Mouse (Mus musculus) layer of hippocampus, postnatal 36 days (tissue): ENCODE data around the gene Slc35c2. TPM values are rescaled to one million over a fixed set of nuclear protein-coding genes. Genes with fewer than 3 reads are reported as not detected.

Source experiments
- DNase-seq, 2 experiments: peaks; one replicate each; pipeline ENCODE4 v3.0.0; 2022
- total RNA-seq, 2 experiments: library from RNA; stranded (reverse); gene quantifications; 2 replicates each; pipeline ENCODE4 v1.2.3; 2021

Gene Slc35c2
- 10 to 100 TPM; 94.0 to 98.4 TPM for total RNA-seq

DNA sequence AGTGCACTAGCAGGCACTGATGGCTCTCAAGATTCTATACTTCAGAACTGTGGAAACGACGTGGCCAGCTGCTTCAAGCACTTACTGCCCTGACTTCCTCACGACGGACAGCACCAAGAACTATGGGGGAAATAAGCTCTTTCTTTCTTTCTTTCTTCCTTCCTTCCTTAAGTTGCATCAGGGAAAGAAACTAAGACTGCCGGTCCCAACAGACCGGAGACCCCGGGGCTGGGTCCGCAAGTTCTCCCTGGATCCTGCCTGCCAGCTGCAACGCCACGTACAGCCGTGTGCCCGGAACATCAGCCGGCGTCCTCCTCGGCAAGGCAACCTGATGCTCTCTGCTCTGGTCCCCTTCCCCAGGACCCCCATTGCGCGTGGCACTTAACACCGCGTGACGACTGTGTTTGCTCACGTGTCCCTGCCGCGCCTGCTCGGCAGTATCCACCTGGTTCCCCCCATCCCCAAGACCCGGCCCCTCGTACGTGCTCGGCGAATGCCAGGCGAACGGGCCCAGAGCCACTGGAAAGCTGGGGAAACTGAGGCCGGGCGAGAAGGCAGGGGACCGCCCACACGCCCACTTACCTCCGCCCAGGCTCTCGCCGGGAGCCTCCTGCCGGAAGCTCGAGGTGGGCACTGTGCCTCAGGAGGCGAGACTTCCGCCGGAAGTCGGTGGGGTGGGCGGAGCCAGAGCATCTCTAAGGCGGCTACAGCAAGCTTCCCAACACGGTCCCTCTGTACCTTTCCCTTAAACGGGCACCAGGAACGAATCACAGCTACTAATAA, at the start of gene Slc35c2:
Gene Slc35c2, minus strand, starts transcription at position 668 of the 783 bp plus-strand sequence.
- DNase-seq, result peak; percentile 95 to 97

- no peak for DNase-seq
Measured at GRCm38 (mm10) chr2:165337191-165337590, 49.5 kb upstream of the Slc35c2 start.

DNA sequence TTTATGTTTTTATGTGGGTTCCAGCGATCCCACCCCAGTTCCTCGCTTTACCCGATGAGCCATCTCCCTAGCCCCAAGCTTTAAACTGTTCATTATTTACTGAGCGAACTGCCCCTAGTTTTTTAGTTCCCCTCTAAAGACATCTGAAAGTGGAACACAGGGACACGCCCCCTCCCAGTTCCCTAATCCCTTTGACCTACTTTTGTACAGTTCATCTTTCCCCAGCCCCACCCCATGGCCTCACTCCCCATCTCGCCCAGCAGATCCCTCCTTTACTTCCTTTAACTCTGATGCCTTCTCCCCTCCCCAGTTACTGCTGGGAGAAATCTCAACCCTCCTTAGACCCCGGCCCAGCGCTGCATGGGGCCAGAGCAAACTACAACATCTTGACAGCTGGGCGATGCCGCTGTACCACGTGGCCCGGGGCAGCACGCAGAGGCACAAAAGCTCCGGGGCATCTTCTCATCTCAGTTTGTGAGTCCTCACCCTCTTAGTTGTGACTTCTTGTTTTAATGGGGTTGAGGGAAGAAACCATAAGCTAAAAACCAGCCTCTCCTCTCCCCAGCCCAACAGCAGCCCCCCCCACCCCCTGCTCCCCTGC, 45.0 kb upstream of the Slc35c2 start:
- DNase-seq, result no peak

GRCm38 (mm10) chr2:165329703-165330102, 42.0 kb upstream of the Slc35c2 start:
- no peak for DNase-seq

GRCm38 (mm10) chr2:165328746-165329145, 41.1 kb upstream of the Slc35c2 start:
- DNase-seq, result no peak

DNA sequence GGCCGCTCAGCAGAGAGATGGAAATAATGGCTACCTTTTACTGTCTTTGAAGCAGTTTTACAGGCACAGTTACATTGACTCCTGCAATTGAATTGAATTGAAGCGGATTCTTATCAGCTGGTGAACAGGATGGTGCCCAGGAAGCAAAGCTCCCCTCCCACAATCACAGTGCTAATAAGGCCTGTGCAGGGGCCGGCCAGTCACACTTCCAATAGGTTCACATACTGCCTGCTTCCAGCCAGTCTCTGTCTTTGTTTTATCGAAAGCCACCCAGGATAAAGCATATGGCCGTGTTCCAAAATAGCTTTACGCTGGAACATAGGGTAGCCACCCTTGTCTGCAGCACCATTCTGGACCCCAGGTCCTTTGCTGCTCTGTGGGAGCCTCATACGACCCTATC, 39.7 kb upstream of the Slc35c2 start:
- DNase-seq, result no peak

DNA sequence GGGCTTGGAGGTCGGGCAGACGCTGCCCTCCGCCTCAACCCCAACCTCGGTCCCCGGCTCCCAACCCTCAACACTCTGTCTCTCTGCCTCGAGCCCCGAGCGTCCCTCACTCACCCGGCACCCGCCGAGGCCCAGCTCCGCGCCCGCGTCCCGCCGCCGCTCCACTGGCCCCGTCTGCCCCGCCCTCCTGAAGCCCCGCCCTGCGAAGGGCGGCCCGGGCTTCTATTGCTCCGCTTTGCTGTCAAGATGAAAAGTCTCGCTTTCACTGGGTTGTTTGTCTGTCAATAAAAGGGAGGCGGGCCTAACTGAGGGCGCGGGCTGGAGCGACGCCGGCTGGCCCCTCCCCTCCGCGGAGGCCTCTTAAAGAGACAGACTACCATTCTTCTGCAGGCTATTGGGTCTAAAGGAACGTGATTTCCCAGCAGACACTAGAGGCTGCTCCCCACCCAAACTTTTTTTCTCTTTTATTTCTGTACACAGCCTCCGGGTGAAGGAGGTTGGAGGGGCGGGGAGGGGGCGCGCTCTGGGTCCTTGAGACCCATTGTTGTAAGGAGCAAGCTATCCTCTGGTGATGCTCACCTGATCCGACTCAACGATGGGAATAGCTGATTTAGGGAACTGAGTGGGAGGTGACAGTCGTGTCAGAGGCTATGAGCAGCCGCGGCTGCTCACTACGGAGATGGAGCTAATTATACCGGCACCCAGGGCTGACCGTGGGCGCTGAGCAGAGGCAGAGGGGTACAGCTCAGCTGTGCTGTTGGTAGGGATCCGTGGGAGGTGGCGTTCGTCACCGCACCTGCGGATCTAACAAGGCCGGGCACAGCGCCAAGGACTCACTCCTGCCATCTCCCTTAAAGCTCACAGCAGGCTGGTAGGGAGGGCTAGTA, 38.9 kb upstream of the Slc35c2 start, which contains the start of gene Elmo2:
Gene Elmo2, minus strand, starts transcription at position 176 of the 887 bp plus-strand sequence.
- DNase-seq, result peak; percentile 98

DNA sequence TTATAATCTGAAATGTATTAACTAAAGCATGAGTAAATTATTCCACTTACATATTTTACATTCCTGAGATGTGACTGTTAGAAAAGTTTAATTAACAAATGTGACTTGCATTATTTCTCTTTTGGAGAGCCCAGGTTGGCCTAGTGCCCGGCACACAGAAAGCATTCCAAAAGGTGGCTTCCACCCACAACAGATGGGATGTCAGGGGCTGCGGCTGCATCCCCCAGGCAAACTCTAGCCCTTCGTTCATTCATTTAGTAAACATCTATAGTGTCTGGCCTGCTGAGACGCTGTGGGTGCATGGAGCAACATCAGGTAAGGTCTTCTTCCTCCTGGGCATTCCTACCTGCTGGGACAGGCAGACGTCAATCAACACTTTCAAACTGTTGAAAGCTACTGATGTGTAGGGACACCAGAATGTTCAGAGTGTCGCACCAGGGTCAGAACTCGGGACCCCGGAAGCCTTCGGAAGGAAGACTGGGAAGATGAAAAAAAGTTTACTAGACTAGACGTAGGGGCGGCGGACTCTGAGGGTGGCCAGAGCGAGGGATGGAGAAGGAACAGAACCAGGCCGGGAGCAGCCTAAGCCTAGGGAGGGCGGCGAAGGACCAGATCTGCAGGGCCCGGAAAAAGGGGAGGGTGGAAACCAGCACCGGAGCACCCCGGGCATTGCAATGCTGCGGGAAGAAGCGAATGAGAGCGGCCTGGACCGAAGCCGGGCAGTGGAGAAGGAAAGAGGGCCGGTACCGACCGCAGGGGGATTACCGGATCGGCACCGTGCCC, 38.0 kb upstream of the Slc35c2 start:
- DNase-seq, result no peak

DNA sequence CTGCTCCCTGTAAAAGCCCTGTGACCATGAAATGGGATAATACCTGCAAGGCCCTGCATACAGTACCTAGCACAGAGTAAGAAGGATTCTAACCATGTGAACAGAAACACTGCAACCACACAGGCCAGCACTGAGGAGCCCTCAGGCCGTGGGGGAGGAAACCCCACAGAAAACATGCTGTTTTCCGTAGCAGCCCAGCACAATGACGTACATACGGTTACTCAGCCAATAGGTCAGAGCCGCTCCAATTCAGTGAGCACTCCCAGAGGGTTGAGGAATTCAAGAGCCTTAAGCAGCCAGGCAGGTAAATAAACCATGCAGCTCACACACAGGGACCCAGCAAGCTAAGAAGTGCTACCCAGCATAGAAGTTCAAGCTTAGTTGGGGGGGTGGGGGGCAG, 36.3 kb upstream of the Slc35c2 start:
- no peak for DNase-seq

- DNase-seq, result no peak
Measured at GRCm38 (mm10) chr2:165323484-165323883, 35.8 kb upstream of the Slc35c2 start.

DNA sequence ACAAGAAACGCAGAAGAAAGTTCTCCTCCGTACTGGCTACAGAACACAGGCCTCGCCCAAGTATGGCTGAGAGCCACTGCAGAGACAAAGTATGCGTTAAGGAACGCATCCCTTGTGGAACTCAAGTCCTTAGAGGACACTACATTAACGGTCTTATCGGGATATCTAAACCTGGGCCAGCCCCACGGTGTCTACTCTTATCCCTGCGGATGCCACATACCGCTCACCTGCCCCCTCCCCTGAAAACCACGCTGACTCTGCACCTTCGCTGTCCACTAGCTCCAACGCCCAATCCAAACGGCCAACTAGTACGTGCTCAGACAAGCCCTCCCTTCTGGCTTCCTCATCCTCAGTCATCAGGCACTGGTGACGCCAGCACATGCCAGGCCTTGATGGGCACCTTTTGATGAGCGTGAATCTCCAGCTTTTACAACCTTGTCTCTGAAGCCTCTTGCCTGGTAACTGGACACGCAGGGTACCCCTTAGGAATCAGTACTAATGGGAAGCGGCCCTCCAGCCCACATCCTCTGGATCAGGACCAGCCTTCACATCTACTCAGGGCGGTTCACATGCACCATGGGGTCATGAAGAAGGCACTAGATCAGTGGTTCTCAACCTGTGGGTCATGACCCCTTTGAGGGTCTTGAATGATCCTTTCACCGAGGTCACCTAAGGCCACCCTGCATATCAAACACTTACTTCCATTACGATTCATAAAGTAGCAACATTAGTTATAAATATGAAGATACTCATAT, 34.5 kb upstream of the Slc35c2 start:
- no peak for DNase-seq

DNA sequence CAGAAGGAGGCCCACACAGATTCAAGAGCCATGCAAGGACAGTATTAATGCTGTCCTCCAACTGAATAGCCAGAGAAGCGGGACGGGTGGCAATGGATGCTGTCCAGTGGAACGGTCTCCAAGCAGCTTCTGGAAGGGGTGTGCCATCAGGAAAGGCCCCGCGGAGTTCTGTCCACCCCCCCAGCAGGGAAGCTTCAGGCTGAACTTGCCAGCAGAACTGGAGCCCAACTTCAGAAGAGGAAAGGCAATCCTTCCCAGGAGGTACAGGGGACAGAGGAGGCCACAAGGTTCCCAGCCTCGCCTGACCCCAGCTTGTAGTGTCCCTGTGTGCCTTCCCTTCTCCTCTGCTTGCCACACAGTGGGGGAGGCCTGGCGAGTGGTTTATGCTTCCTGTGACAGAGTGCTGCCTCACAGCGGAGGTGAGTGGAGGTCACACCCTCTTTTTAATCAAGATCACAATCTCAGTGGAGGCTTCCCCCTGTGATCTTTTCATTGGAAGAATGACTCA, 33.8 kb upstream of the Slc35c2 start:
- DNase-seq, result peak in 1 of 2 experiments; percentile 47

DNA sequence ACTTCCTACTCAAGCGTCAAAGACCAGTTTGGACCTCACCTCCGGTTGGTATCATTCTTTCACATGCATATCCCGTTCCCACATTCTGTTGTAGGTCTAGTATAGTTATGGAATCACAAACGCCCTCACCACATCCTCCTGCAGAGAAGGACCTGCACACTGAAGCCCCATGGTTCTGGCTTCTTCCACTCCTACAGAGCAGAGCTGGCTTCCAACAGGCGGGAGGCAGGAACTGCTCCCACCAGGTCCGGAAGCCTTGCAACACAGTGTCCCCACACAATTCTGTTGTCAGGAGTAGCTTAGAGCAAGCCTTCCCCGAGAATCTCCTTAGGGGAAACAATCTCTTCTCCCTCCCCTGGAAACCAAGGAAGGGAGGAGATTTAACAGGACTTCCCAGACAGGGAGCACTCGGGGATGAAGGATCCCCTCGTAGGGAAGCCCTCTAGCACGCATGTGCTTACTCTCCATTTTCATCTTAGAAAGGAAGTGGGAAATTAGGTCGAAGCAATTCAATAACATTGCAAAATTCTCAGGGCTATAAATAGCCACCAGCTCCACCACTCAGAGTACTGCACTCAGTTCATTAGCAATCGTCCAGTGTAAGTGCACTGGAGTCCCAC, 33.0 kb upstream of the Slc35c2 start:
- DNase-seq, result peak in 1 of 2 experiments; percentile 48

DNA sequence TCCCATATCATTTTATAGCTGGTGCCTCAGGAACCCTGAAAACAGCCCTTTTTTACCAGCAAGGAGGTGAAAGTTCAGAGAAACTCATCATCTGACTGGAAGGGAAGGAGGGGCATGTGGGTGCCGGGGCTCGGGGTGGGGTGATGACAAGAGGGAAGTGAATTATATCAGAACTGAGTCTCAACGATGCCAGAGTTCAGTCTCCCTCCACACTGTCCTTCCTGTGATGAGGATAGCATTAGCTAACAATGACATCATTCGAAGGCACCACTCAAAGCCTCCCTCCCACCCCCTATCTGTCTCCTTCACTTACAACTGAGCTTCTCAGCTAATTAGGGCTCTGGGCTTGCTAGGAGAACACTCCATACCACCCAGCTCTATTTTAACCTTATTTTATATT, 31.8 kb upstream of the Slc35c2 start:
- no peak for DNase-seq

DNA sequence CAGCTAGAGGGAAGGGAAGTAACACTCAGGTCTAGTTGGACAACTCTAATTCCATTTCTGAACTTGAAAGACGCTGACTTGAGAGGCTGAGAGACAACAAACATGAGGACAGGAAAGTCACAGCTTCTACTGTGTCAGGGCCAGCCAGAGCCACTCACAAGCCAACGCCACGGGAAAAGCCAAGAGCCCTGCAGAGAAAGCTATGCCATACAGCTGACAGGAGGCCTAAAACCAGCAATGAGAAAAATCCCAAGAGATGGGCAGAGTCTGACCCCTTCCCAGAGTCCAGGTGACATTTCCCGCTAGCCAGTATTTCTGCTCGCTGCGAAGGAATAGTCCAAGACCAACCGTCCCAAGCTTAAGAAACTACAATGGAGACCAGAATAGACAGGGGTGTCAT, 31.3 kb upstream of the Slc35c2 start:
- DNase-seq, result no peak

GRCm38 (mm10) chr2:165317621-165318263, 30.1 kb upstream of the Slc35c2 start:
- no peak for DNase-seq

- DNase-seq, result peak; percentile 75
Measured at GRCm38 (mm10) chr2:165316837-165317473, 29.3 kb upstream of the Slc35c2 start.

DNA sequence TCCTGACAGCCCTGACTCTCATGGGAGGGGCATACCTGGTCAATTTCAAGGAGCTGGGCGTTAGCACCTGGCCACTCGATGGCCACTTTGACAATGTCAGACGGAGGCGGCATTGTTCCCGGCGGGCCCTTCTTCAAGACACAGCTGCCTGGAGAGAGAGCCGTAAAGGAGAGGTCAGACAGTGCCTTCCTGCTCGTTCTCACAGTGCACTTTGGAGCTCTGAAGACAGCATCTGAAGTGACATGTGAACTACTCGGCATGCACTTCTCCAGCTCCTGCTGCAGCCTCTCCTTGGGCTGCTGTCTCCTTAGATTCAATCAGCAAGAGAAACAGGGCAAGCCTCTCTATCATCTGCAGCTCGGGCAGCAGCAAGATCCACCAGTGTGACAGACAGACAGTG, 28.5 kb upstream of the Slc35c2 start:
- DNase-seq, result no peak

DNA sequence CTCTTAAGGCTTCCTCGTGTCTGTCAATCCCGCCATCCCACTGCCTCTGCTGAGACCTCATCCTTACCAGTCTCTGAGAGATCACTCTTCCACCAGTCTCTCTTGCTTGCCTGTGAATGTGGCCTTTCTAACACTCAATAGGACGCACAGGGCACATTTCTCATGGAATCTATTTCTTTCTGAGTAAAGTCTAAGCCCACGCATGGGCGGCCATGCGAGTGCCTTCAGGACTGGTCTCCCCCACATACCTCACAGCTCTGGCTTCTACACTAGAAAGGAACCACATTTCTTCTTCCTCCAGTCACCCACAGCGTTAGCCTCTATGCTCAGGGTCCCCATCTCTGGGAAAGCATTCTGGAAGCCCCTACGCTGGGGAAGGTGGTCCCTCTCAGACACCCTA, 26.5 kb upstream of the Slc35c2 start:
- no peak for DNase-seq

DNA sequence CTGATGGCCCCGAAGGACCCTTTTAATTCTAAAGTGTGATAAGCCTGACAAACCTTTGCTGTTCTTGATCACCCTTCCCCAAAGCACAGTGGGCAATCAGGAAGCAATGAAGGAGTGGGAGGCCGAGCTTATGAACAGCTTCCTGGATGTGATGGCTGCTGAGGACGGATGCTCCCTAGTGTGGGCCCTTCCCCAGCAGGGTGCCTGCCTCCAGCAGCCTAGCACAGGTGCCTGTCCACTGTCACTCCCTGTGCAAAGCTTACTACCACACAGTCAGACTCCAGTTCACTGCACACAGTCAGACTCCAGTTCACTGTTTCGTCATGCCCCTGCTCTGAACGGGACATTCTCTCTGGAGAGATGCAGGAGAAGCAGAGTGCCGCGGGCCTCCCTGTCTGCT, 24.7 kb upstream of the Slc35c2 start:
- DNase-seq, result no peak
